Mouse (Mus musculus) testis, adult 2 months (tissue): ENCODE measurements around the gene Vegfc.

Experiments used
- CTCF ChIP-seq: fragments of 200-500 bp; IDR thresholded peaks from 2 replicates; pipeline ENCODE4 v1.5.1; 2012; ENCODE audit warnings: low read depth, mild to moderate bottlenecking, inconsistent platforms, low read length, moderate library complexity; ENCODE audit not compliant: control insufficient read depth, insufficient read depth, insufficient replicate concordance
- POLR2A ChIP-seq: fragments of 200-500 bp; IDR thresholded peaks from 2 replicates; pipeline ENCODE4 v1.6.1; 2012; ENCODE audit warnings: low read depth, mild to moderate bottlenecking, inconsistent platforms, low read length, moderate library complexity; ENCODE audit not compliant: control insufficient read depth

GRCm38 (mm10) chr8:54230638-54231037 is 153.2 kb downstream of the Vegfc start:
- TF ChIP-seq POLR2A (no peak), CTCF (no peak)
